Mouse (Mus musculus) macrophage (primary cell): ENCODE measurements around the gene Ccdc189. TPM values are rescaled to one million over a fixed set of nuclear protein-coding genes. Genes with fewer than 3 reads are reported as not detected.
"Not testable (repeated sequence)": the region's sequence is repeated elsewhere in the genome, so short reads cannot be mapped to it uniquely, and the experiment has no call there.

Experiments
- H3K27ac ChIP-seq: fragments of 350-480 bp; formaldehyde crosslinking; 2 replicates; pipeline ENCODE4 v1.9.0; 2021
- H3K36me3 ChIP-seq: fragments of 350-480 bp; formaldehyde crosslinking; 2 replicates; pipeline ENCODE4 v1.9.0; 2021; ENCODE audit errors: inconsistent target
- H3K4me3 ChIP-seq: fragments of 350-480 bp; formaldehyde crosslinking; 2 replicates; pipeline ENCODE4 v1.9.0; 2021; ENCODE audit errors: inconsistent target
- H3K79me2 ChIP-seq: fragments of 350-480 bp; formaldehyde crosslinking; 2 replicates; pipeline ENCODE4 v1.9.0; 2021; ENCODE audit errors: inconsistent target
- WGBS: methylation state at CpG from one replicate; pipeline ENCODE4 v1.1.7; 2026; ENCODE audit warnings: inconsistent platforms; ENCODE audit not compliant: missing documents; 5-methylcytosine and 5-hydroxymethylcytosine counted together
- polyA plus RNA-seq: library from polyadenylated mRNA; stranded (reverse); fragments of 250-400 nt; gene quantifications from 3 replicates; pipeline ENCODE4 v1.2.4, GENCODE M21; 2018; ENCODE audit warnings: inconsistent platforms
- total RNA-seq, 78 experiments: library from RNA; depleted of rRNA; stranded (reverse); fragments of 250-400 nt; gene quantifications; 1 replicate in 9 of 78; 2 replicates in 24 of 78; 3 replicates in 43 of 78; 4 replicates in 2 of 78; pipeline ENCODE4 v1.2.4; 2018; ENCODE audit warnings: inconsistent platforms in 56 of 78

Ccdc189 gene
- total RNA-seq (2018; cell fraction: chromatin; rRNA removed): 10 to 100 TPM in 1 of 26 experiments, 1 to 10 TPM in 18, under 1 TPM in 1, not detected in 6; 0.99 to 11.1 (median 2.7) TPM
- total RNA-seq (2018; cell fraction: cytosol; rRNA removed): 1 to 10 TPM in 25 of 26 experiments, under 1 TPM in 1; 0.99 to 2.9 (median 2.0) TPM
- total RNA-seq (2018; cell fraction: nucleus; rRNA removed): 10 to 100 TPM in 1 of 26 experiments, 1 to 10 TPM in 18, under 1 TPM in 4, not detected in 3; 0.35 to 10.2 (median 2.0) TPM
- 0.72 to 3.0 TPM (median 2.9 TPM) in 3 replicates for polyA plus RNA-seq

- Histone ChIP-seq H3K4me3 (peak within 1 kb of the TSS; percentile 74), H3K27ac (peak within 1 kb of the TSS; percentile 28), H3K79me2 (peaks cover 22% of the 10 kb centered on the region), H3K36me3 (peaks cover 39% of the 10 kb centered on the region)
- 0% methylated on average over 50 of the region's 50 CpGs for WGBS
Observed at GRCm38 (mm10) chr7:127588011-127588871, at the start of gene Ccdc189, which contains the start of gene Rnf40. Ccdc189 (minus strand) TSS chr7:127588595. Rnf40 (plus strand) TSS chr7:127588767.

- no peaks in the 10 kb centered on the region for H3K79me2 ChIP-seq
- H3K4me3 ChIP-seq: 0 out of 2 replicates have a peak overlapping the region, but pooled peaks have one; percentile 2
- WGBS: 3% methylated on average over 27 of the region's 27 CpGs
- H3K27ac ChIP-seq: no peak overlapping the region
- no peaks in the 10 kb centered on the region for H3K36me3 ChIP-seq
Observed at GRCm38 (mm10) chr7:127636963-127637362, 48.6 kb upstream of the Ccdc189 start.

GRCm38 (mm10) chr7:127631416-127631815 lies 43.0 kb upstream of the Ccdc189 start:
- no peaks in the 10 kb centered on the region for H3K36me3 ChIP-seq
- no peaks in the 10 kb centered on the region for H3K79me2 ChIP-seq
- H3K27ac ChIP-seq: no peak overlapping the region
- no peak overlapping the region for H3K4me3 ChIP-seq
- WGBS: 94% methylated on average over 4 of the region's 4 CpGs

- Histone ChIP-seq H3K27ac (no peak overlapping the region), H3K79me2 (no peaks in the 10 kb centered on the region), H3K36me3 (no peaks in the 10 kb centered on the region), H3K4me3 (no peak overlapping the region)
- 85% methylated on average over 5 of the region's 5 CpGs for WGBS
Observed at GRCm38 (mm10) chr7:127628646-127629045, 40.3 kb upstream of the Ccdc189 start.

- Histone ChIP-seq H3K79me2 (no peaks in the 10 kb centered on the region), H3K27ac (no peak overlapping the region), H3K36me3 (no peaks in the 10 kb centered on the region), H3K4me3 (no peak overlapping the region)
- WGBS: 97% methylated on average over 4 of the region's 4 CpGs
Observed at GRCm38 (mm10) chr7:127626471-127626870, 38.1 kb upstream of the Ccdc189 start.

GRCm38 (mm10) chr7:127626039-127626438 lies 37.6 kb upstream of the Ccdc189 start:
- H3K27ac ChIP-seq: no peak overlapping the region
- WGBS: 96% methylated on average over 6 of the region's 7 CpGs
- H3K36me3 ChIP-seq: no peaks in the 10 kb centered on the region
- no peak overlapping the region for H3K4me3 ChIP-seq
- H3K79me2 ChIP-seq: no peaks in the 10 kb centered on the region

GRCm38 (mm10) chr7:127618402-127618801 lies 30.0 kb upstream of the Ccdc189 start:
- WGBS: 96% methylated on average over 2 of the region's 8 CpGs
- not testable (repeated sequence) for H3K27ac ChIP-seq, H3K79me2 ChIP-seq, H3K36me3 ChIP-seq, H3K4me3 ChIP-seq

GRCm38 (mm10) chr7:127617962-127618361 lies 29.6 kb upstream of the Ccdc189 start:
- H3K27ac ChIP-seq: no peak overlapping the region
- 100% methylated on average over 2 of the region's 2 CpGs for WGBS
- no peak overlapping the region for H3K4me3 ChIP-seq
- H3K36me3 ChIP-seq: no peaks in the 10 kb centered on the region
- H3K79me2 ChIP-seq: no peaks in the 10 kb centered on the region

GRCm38 (mm10) chr7:127616881-127617280 lies 28.5 kb upstream of the Ccdc189 start:
- H3K4me3 ChIP-seq: no peak overlapping the region
- H3K36me3 ChIP-seq: peaks cover 7% of the 10 kb centered on the region; the same call in 1 of the 2 replicates
- no peaks in the 10 kb centered on the region for H3K79me2 ChIP-seq
- 67% methylated on average over 1 of the region's 1 CpGs for WGBS
- H3K27ac ChIP-seq: no peak overlapping the region

GRCm38 (mm10) chr7:127616336-127616735 lies 27.9 kb upstream of the Ccdc189 start:
- no peak overlapping the region for H3K27ac ChIP-seq
- no peak overlapping the region for H3K4me3 ChIP-seq
- H3K36me3 ChIP-seq: peaks cover 13% of the 10 kb centered on the region; the same call in 1 of the 2 replicates

GRCm38 (mm10) chr7:127614891-127615843 lies 26.8 kb upstream of the Ccdc189 start, which contains the start of gene Zfp629:
Zfp629 (minus strand) TSS chr7:127615797.
- WGBS: under 1% methylated on average over 49 of the region's 50 CpGs
- Histone ChIP-seq H3K36me3 (peaks cover 24% of the 10 kb centered on the region; the same call in 1 of the 2 replicates), H3K4me3 (peak within 1 kb of the TSS; percentile 83), H3K27ac (no peak within 1 kb of the TSS), H3K79me2 (no peaks in the 10 kb centered on the region)

More at GRCm38 (mm10) chr7:127616336-127616735, 27.9 kb upstream of the Ccdc189 start:
- WGBS: 79% methylated on average over 1 of the region's 1 CpGs
- no peaks in the 10 kb centered on the region for H3K79me2 ChIP-seq

- WGBS: 2% methylated on average over 44 of the region's 44 CpGs
- Histone ChIP-seq H3K36me3 (peaks cover 28% of the 10 kb centered on the region; the same call in 1 of the 2 replicates), H3K79me2 (no peaks in the 10 kb centered on the region), H3K4me3 (no peak overlapping the region; the same call in 1 of the 2 replicates), H3K27ac (no peak overlapping the region)
Observed at GRCm38 (mm10) chr7:127614511-127614890, 26.1 kb upstream of the Ccdc189 start.

GRCm38 (mm10) chr7:127614091-127614490 lies 25.7 kb upstream of the Ccdc189 start:
- Histone ChIP-seq H3K79me2 (no peaks in the 10 kb centered on the region), H3K36me3 (peaks cover 28% of the 10 kb centered on the region; the same call in 1 of the 2 replicates), H3K4me3 (no peak overlapping the region; the same call in 1 of the 2 replicates), H3K27ac (no peak overlapping the region)
- WGBS: 68% methylated on average over 8 of the region's 8 CpGs

- H3K4me3 ChIP-seq: no peak overlapping the region
- no peaks in the 10 kb centered on the region for H3K79me2 ChIP-seq
- H3K36me3 ChIP-seq: peaks cover 28% of the 10 kb centered on the region; the same call in 1 of the 2 replicates
- 97% methylated on average over 8 of the region's 8 CpGs for WGBS
- no peak overlapping the region for H3K27ac ChIP-seq
Observed at GRCm38 (mm10) chr7:127613501-127613900, 25.1 kb upstream of the Ccdc189 start.
